Mouse (Mus musculus) ES-E14 (cell line): ENCODE measurements around the gene Pde6h. TPM values are rescaled to one million over a fixed set of nuclear protein-coding genes. Genes with fewer than 3 reads are reported as not detected.
"Not testable (repeated sequence)": the region's sequence is repeated elsewhere in the genome, so short reads cannot be mapped to it uniquely, and the experiment has no call there.

ENCODE experiments used
- DNase-seq: peaks from one replicate; pipeline ENCODE4 v3.0.0-alpha.2; 2013; ENCODE audit warnings: low read depth, low spot score
- H3K27ac ChIP-seq: 2 replicates; pipeline ENCODE4 v1.5.1; 2012; ENCODE audit warnings: low read depth, mild to moderate bottlenecking, low read length, moderate library complexity, mixed read lengths; ENCODE audit not compliant: poor library complexity, insufficient read depth, severe bottlenecking
- H3K36me3 ChIP-seq: 2 replicates; pipeline ENCODE4 v1.6.1; 2012; ENCODE audit warnings: mild to moderate bottlenecking, low read length, moderate library complexity, mixed read lengths; ENCODE audit not compliant: control insufficient read depth, poor library complexity, insufficient read depth, severe bottlenecking
- H3K4me1 ChIP-seq, 2 experiments: fragments of 150-350 bp in 1 of 2; sonication (generic) in 1 of 2; 2 replicates each; pipeline ENCODE4 v1.6.1; 2012; ENCODE audit warnings: low read length in 2 of 2, mild to moderate bottlenecking in 1 of 2, mixed read lengths in 1 of 2; ENCODE audit not compliant: control insufficient read depth in 2 of 2, insufficient read depth in 2 of 2, poor library complexity in 1 of 2
- H3K4me3 ChIP-seq, 2 experiments: fragments of 150-350 bp in 1 of 2; sonication (generic) in 1 of 2; 2 replicates each; pipeline ENCODE4 v1.5.1; 2012; ENCODE audit warnings: low read length in 2 of 2, low read depth in 1 of 2, mild to moderate bottlenecking in 1 of 2, mixed read lengths in 1 of 2; ENCODE audit not compliant: insufficient read depth in 1 of 2, poor library complexity in 1 of 2, severe bottlenecking in 1 of 2
- H3K9ac ChIP-seq: 2 replicates; pipeline ENCODE4 v1.6.1; 2012; ENCODE audit warnings: low read depth, mild to moderate bottlenecking, low read length, mixed read lengths; ENCODE audit not compliant: poor library complexity, insufficient read depth, severe bottlenecking
- H3K9me3 ChIP-seq: fragments of 150-350 bp; sonication (generic); 2 replicates; pipeline ENCODE4 v1.6.1; 2012; ENCODE audit warnings: low read depth, mild to moderate bottlenecking, low read length; ENCODE audit not compliant: control insufficient read depth, insufficient read depth
- CHD2 ChIP-seq: IDR thresholded peaks from 2 replicates; pipeline ENCODE4 v1.6.1; 2014; ENCODE audit warnings: mild to moderate bottlenecking, low read depth, low read length, inconsistent platforms
- HCFC1 ChIP-seq: IDR thresholded peaks from 2 replicates; pipeline ENCODE4 v1.6.1; 2012; ENCODE audit warnings: low read length, inconsistent platforms, borderline replicate concordance; ENCODE audit not compliant: insufficient read depth
- MAFK ChIP-seq: IDR thresholded peaks from 2 replicates; pipeline ENCODE4 v1.6.1; 2014; ENCODE audit warnings: mild to moderate bottlenecking, low read depth, low read length, inconsistent platforms; ENCODE audit not compliant: insufficient read depth
- ZC3H11A ChIP-seq: IDR thresholded peaks from 2 replicates; pipeline ENCODE4 v1.6.1; 2012; ENCODE audit warnings: low read depth, mild to moderate bottlenecking, inconsistent platforms, low read length, borderline replicate concordance
- ZNF384 ChIP-seq: IDR thresholded peaks from 2 replicates; pipeline ENCODE4 v1.6.1; 2012; ENCODE audit warnings: low read depth, low read length, inconsistent platforms
- in situ Hi-C, 2 experiments: fragments of 600-800 bp; cut with MboI; formaldehyde crosslinking; loops; one replicate each; pipeline ENCODE4 v1.15.1; 2025; ENCODE audit warnings: low sequenced_read_pairs in 2 of 2, inconsistent platforms in 1 of 2; ENCODE audit not compliant: unreplicated experiment in 2 of 2
- total RNA-seq: library from RNA; depleted of rRNA; stranded (reverse); fragments of 300-350 nt; gene quantifications from 2 replicates; pipeline ENCODE4 v1.2.3, GENCODE M21; 2012

Pde6h gene
- total RNA-seq, 1 experiment = 0.45 TPM

DNA sequence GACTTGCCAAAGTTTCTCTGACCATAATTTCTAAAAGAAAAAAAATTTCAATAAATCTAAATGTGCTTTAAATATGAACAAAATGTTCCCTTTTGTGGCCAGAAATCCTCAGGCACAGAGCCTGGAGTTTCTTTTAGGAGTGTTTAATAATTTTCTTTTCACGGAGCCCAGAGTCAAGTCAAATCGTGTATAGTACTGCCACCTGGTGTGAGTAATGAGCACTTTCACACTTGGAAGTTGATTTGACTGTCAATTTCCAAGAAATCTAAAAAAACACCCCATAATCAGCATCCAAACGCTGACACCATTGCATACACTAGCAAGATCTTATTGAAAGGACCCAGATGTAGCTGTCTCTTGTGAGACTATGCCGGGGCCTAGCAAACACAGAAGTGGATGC is 45.2 kb downstream of the Pde6h start:
- in situ Hi-C loops, H3K9me3 ChIP-seq, H3K4me1 ChIP-seq, H3K36me3 ChIP-seq, H3K27ac ChIP-seq, DNase-seq, H3K4me3 ChIP-seq, H3K9ac ChIP-seq: not testable (repeated sequence)
- TF ChIP-seq ZC3H11A = peak; percentile 45; the same call in 1 of the 2 replicates

DNA sequence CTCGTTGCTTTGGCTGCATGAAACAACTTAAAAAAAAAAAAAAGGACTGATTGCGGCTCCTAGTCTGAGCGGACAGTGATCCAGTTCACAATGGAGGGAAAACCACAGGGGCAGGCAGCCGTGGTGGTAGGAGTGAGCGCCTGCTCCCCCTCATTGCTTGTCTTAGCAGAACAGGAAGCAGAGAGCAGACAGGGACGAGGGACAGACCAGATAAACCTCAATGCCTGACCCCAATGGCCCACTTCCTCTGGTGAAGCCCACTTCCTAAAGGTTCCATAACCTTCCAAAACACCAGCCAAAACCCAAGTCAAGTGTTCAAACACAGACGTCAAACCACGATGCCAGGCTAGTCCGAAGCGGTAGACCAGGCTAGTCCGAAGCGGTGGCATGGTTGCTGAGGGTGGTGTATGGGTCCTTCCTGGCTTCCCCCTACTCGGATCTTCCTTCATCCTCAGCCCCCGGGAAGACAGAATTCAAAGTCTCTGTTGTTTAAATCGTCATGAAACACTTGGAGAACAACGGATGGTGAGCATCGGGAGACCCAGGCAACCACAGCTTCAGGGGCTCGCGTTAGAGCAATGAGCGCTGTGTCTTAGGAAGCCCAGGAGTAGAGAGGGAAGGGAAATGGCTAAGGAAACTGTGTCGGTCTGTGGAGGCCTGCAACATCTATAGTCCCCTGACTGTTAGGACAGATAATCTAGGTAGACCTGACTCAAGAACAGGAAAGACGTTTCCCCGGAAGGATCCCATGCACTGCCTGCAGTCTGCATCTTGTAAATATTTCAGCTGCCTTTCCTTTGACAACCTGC is 55.8 kb downstream of the Pde6h start:
- in situ Hi-C loops = loop anchor here in 1 of 2 experiments (25.0 kb wide), 1 partner anchor 367 kb away; no protein-coding TSS in a partner anchor
- Histone ChIP-seq H3K27ac (no peak overlapping the region), H3K4me3 (no peak overlapping the region), H3K4me1 (no peaks in the 10 kb centered on the region), H3K9me3 (no peaks in the 10 kb centered on the region), H3K36me3 (no peaks in the 10 kb centered on the region), H3K9ac (no peak overlapping the region)
- DNase-seq = no peak
- TF ChIP-seq HCFC1 (no peak), ZNF384 (no peak), ZC3H11A (no peak), CHD2 (no peak), MAFK (no peak)

DNA sequence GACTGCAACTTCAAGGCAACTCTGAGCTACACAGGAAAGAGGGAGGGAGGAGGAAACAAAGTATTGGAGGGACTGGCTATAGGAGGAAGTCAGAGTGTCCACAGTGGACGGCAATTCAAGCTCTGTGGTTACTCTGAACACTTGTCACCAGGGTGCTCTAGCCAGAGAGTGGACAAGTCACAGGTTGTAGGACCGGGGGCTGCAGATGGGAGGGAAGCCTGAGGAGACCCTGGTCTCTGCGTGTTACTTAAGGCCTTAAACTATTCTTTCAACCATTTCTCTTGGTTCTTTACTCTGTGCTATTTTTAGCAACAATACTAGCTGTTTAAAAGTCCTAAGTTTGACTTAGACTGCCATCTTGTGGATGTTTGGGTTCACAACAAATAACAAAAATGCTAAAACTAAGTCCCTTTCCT is 56.7 kb downstream of the Pde6h start:
- no peak for DNase-seq
- TF ChIP-seq ZC3H11A (peak; percentile 73), CHD2 (no peak)

DNA sequence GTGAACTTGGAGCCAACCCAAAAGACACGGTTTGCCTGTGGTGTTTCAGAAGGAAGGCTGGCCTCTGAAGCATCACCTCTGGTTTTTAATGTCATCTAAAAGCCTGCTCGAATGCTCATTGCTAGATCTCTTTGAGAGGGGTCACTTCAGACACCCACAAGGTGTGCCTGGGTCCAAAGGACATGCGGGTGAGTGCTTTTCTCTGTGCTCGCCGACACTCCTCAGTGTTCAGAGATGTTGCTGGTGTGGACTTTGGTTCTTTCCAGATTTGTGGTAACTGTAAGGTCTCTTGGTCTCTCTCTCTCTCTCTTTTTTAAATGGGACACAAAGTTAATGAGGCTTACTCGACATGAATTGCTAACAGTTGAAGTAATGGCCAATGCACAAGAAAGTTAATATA is 58.9 kb downstream of the Pde6h start:
- H3K27ac ChIP-seq = no peak overlapping the region
- no peaks in the 10 kb centered on the region for H3K36me3 ChIP-seq
- 0 out of 4 replicates have a peak, but pooled peaks cover 0 to 3% of the 10 kb centered on the region in 2 experiments for H3K4me1 ChIP-seq
- in situ Hi-C loops = loop anchor here in 1 of 2 experiments (25.0 kb wide), 1 partner anchor 370 kb away; no protein-coding TSS in a partner anchor
- no peaks in the 10 kb centered on the region for H3K9me3 ChIP-seq
- TF ChIP-seq MAFK (no peak), ZC3H11A (no peak), HCFC1 (no peak), ZNF384 (no peak), CHD2 (no peak)
- DNase-seq = no peak
- no peak overlapping the region for H3K4me3 ChIP-seq
- H3K9ac ChIP-seq = no peak overlapping the region

More for the DNA sequence above, 56.7 kb downstream of the Pde6h start:
- H3K4me3 ChIP-seq = no peak overlapping the region
- no peak overlapping the region for H3K27ac ChIP-seq
- H3K9ac ChIP-seq = no peak overlapping the region
- no peaks in the 10 kb centered on the region for H3K36me3 ChIP-seq
- no peaks in the 10 kb centered on the region for H3K9me3 ChIP-seq
- in situ Hi-C loops = loop anchor here in 1 of 2 experiments (25.0 kb wide), 1 partner anchor 368 kb away; no protein-coding TSS in a partner anchor
- H3K4me1 ChIP-seq = no peaks in the 10 kb centered on the region
